Mouse (Mus musculus) kidney, postnatal 4 days (tissue): ENCODE measurements at regions not wholly inside any gene's neighbourhood (a gene's known extent, or its start where the extent isn't known, plus 50 kb on each side); places are given as distances from the start of the nearest gene placed in this dataset.
"Not testable (repeated sequence)": the region's sequence is repeated elsewhere in the genome, so short reads cannot be mapped to it uniquely, and the experiment has no call there.

Experiments
- DNase-seq, 2 experiments: peaks; one replicate each; pipeline ENCODE4 v3.0.0; 2021; ENCODE audit warnings: mixed read lengths in 2 of 2

- no peak for DNase-seq
Measured at GRCm38 (mm10) chr5:133935451-133935850, 164.1 kb upstream of the Castor2 start.

- no peak for DNase-seq
Measured at GRCm38 (mm10) chr5:133935006-133935405, 164.5 kb upstream of the Castor2 start.

- no peak for DNase-seq
Measured at GRCm38 (mm10) chr5:133930101-133930500, 169.4 kb upstream of the Castor2 start.

GRCm38 (mm10) chr5:133927054-133927453 is 172.5 kb upstream of the Castor2 start:
- DNase-seq, result no peak

- DNase-seq, result no peak
Measured at GRCm38 (mm10) chr5:133925184-133925900, 174.2 kb upstream of the Castor2 start.

- no peak for DNase-seq
Measured at GRCm38 (mm10) chr5:133922181-133922580, 177.3 kb upstream of the Castor2 start.

- no peak for DNase-seq
Measured at GRCm38 (mm10) chr5:133915734-133916550, 183.6 kb upstream of the Castor2 start.

- no peak for DNase-seq
Measured at GRCm38 (mm10) chr5:133907442-133907841, 192.1 kb upstream of the Castor2 start.

- DNase-seq, result peak in 1 of 2 experiments; percentile 27
Measured at GRCm38 (mm10) chr5:133898025-133898598, 201.4 kb upstream of the Castor2 start.

- no peak for DNase-seq
Measured at GRCm38 (mm10) chr5:133890728-133891127, 208.8 kb upstream of the Castor2 start.

GRCm38 (mm10) chr5:133889841-133890240 is 209.7 kb upstream of the Castor2 start:
- DNase-seq, result no peak

GRCm38 (mm10) chr5:133885507-133885906 is 214.0 kb upstream of the Castor2 start:
- no peak for DNase-seq

- DNase-seq, result peak; percentile 71 to 76
Measured at GRCm38 (mm10) chr5:133885016-133885415, 214.5 kb upstream of the Castor2 start.

- no peak for DNase-seq
Measured at GRCm38 (mm10) chr5:133884593-133884992, 214.9 kb upstream of the Castor2 start.

GRCm38 (mm10) chr5:133844483-133844882 is 255.0 kb upstream of the Castor2 start:
- DNase-seq, result no peak

- not testable (repeated sequence) for DNase-seq
Measured at GRCm38 (mm10) chr5:133842059-133842706, 257.3 kb upstream of the Castor2 start.

GRCm38 (mm10) chr5:133838286-133838685 is 261.2 kb upstream of the Castor2 start:
- DNase-seq, result no peak

- no peak for DNase-seq
Measured at GRCm38 (mm10) chr5:133833217-133833616, 266.3 kb upstream of the Castor2 start.

- no peak for DNase-seq
Measured at GRCm38 (mm10) chr5:133828226-133828625, 271.3 kb upstream of the Castor2 start.

GRCm38 (mm10) chr5:133823871-133824270 is 275.6 kb upstream of the Castor2 start:
- no peak for DNase-seq

- no peak for DNase-seq
Measured at GRCm38 (mm10) chr5:133821273-133821672, 278.2 kb upstream of the Castor2 start.

GRCm38 (mm10) chr5:133815462-133815861 is 284.0 kb upstream of the Castor2 start:
- DNase-seq, result peak; percentile 10

GRCm38 (mm10) chr5:133814436-133814835 is 285.1 kb upstream of the Castor2 start:
- no peak for DNase-seq
